Mouse (Mus musculus) brain, embryonic 14.5 days (tissue): ENCODE data around the gene Bloc1s2. TPM values are rescaled to one million over a fixed set of nuclear protein-coding genes. Genes with fewer than 3 reads are reported as not detected.
"Not testable (repeated sequence)": the region's sequence is repeated elsewhere in the genome, so short reads cannot be mapped to it uniquely, and the experiment has no call there.

Source experiments
- DNase-seq: peaks from one replicate; pipeline ENCODE4 v3.0.0-alpha.2; 2011; ENCODE audit warnings: low read depth
- CTCF ChIP-seq: fragments of 200-500 bp; IDR thresholded peaks from 2 replicates; pipeline ENCODE4 v1.5.1; 2012; ENCODE audit warnings: inconsistent platforms, mild to moderate bottlenecking, moderate library complexity, borderline replicate concordance; ENCODE audit not compliant: insufficient read depth, insufficient read length; ENCODE audit errors: extremely low read depth
- POLR2A ChIP-seq: fragments of 200-500 bp; IDR thresholded peaks from 2 replicates; pipeline ENCODE4 v1.6.1; 2012; ENCODE audit warnings: mild to moderate bottlenecking, inconsistent platforms, borderline replicate concordance; ENCODE audit not compliant: poor library complexity, insufficient read depth, insufficient read length, severe bottlenecking; ENCODE audit errors: extremely low read depth
- polyA plus RNA-seq: library from polyadenylated mRNA; depleted of rRNA; stranded (reverse); fragments of >200 nt; gene quantifications from 2 replicates; pipeline ENCODE4 v1.2.3, GENCODE M21; 2012

Gene Bloc1s2
- polyA plus RNA-seq, 1 experiment: 91.2 TPM

DNA sequence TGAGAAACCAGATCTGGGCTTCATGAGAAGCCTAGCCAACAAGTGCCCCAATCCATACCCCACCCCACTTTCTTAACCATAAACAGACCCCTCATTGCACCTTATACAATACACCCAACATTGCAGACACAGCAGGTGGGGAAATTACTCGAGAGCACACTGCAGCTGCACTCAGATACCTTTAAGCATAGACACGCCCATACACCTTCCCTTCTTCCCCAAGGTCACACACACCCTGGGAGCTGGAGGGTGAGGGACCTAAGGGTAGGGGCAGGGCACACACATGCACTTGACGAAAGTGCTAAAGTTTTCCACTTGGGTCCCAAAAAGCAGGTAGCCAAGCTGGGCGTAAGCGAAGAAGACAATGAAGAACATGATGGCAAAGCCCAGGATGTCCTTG is 7.5 kb upstream of the Bloc1s2 start:
- TF ChIP-seq CTCF (no peak), POLR2A (no peak)
- DNase-seq: no peak

DNA sequence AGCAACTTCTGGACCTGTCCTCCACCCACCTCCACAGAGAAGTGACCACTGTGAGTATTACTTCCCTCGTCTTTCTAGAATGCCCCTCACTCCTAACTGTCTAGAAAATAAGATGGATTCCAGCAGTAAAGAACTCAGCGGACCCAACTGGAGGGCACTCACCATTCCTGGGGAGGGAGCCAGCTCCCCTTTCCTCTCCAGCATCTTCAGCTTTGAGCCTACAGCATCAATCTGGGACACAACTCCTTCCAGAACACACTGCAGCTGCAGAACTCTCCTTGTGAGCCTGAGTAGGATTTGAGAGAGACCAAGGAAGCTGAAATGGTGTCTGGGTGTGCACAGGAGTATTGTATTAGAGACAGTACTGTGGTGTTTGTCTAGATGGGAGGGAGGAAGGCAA is 2.7 kb upstream of the Bloc1s2 start:
- no peak for DNase-seq
- TF ChIP-seq CTCF (no peak), POLR2A (no peak)

DNA sequence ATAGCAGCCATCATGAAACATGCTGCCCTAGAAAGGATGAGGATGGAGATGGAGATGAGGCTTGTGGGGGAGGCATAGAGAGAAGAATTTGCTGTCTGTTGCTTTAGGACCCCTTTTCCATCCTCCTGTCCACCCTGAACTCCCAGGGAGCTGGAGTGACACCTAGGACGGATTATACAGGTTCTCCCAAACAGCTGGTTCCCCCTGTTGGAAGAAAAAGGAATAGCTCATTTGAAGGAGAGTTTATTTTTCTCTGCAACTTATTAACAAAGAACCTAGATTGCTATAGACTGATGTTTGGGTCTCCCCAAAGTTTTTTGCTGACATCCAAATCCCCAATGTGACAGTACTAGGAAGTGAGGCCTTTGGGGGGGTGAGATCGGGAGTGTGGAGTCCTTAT is 2.1 kb upstream of the Bloc1s2 start:
- DNase-seq: no peak
- TF ChIP-seq POLR2A (no peak), CTCF (no peak)

DNA sequence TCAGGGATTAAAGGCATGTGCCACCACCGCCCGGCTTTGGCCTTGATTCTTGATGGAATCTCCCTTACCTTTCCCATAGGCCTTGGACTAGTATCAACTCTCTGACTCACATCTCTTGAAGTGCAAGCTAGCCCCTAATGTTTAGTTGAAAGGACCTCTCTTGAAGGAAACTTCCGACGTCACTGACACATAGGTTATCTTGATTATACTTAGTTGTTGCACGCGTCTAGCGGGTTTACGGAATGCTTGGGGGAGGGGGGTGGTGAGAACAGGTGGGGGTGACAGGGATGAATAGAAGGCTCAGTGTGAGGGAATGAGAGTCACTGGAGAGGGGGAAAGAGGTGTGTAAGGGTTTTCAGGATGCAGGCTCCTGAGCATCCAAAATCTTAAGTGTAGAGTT is 705 bp upstream of the Bloc1s2 start:
- DNase-seq: no peak
- no peak for TF ChIP-seq POLR2A
- no peak for TF ChIP-seq CTCF

DNA sequence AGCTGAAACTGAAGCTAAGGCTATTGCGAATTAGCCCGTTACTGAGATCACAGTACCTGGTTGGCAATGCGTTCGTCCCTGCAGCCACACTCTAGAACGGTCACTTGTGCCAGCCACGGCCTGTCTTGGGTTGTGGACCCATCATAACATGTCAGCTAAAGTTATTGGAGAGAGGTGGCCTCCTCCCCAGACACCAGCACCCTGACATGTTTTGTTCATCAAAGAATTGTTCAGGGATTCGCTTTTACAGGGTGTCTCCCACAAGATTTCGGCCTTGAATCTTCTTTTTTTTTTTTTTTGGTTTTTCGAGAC is 278 bp upstream of the Bloc1s2 start:
- no peak for TF ChIP-seq CTCF
- DNase-seq: no peak

DNA sequence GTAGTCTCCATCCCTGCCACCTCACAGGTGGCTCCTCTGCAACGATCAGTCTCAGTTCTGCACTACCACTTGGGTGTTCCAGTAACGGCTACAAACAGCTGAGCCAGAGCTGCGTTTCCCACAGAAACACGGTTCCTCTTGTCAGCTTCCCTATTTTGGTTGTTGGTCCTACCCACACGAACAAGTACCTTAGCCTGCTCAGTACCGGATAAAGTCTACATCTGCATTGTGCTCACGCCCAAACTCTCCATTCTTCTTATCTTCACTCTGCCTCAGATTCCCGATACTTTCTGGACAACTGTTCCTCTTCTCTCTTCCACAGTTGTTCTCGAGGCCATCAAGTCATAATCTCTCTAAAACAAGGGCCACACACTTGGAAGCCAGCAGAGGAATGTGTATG is 1.9 kb downstream of the Bloc1s2 start:
- no peak for DNase-seq
- TF ChIP-seq CTCF (no peak), POLR2A (no peak)

DNA sequence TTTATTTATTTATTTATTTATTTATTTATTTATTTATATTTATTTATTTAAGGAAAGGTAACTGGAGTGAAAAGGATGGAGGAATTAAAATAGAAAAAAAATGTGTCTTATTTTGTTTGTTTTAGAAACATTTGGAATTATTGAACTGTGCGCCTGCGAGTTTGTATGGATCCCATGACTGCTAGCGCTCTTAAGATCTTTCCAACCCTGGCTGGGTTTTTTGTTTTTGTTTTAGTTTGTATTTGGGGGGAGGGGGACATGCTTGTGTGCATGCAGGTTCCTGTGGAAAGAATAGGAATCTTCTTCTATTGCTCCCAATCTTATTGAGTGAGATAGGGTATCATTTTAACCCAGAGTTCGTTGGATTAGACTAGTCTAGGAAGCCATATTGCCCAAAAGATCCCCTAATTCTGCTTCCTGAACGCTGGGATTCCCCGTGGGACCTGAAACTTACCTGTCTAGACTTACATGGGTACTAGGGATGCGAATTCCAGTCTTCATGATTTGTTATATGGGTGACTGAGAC is 10.2 kb downstream of the Bloc1s2 start:
- TF ChIP-seq POLR2A: no peak
- TF ChIP-seq CTCF: no peak
- no peak for DNase-seq

DNA sequence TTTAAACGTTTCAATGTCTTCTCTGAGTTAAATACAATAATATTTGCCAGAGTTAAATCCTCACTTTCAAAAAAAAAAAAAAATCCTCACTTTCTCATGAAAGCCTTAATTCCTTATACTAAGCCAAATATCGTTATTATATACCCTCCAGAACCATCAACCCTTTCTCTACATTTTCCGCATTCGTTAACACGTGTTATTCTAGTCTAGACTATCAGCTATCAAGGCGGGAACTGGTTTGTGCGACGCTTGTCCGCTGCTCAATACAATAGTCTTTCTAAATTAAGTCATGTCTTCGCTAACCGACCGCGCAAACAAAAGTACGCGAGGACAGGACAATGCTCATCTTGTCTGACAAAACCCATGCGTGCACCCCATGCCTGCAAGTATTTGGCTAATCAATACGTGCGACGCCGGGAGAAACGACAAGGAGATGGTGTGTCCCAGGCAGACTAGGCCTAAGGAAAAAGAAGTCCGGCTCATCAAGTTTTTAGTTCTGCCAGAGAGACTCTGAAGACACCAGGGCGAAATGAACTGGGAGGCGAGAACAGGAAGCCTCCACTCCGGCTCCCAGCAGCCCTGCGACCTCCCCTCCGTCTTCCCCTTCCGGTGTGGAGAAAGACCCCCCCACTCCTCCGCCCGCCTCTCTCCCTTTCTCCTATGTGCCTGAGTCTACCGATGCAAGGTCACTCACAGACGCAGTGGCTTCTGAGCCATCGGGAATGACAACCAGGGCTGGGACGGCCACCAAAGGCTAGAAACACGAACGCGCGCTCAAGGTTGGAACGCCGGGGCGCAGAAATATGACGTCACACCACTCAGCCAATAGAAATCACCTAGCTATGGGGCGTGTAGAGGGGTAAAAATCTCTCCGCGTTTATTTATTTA is 10.9 kb downstream of the Bloc1s2 start, which contains the start of gene Cwf19l1:
TSS of gene Cwf19l1 (minus strand) at position 805 of the 888 bp plus-strand sequence.
- TF ChIP-seq CTCF: no peak
- peak; percentile 64; the same call in 1 of the 2 replicates for TF ChIP-seq POLR2A
- peak; percentile 97 for DNase-seq

DNA sequence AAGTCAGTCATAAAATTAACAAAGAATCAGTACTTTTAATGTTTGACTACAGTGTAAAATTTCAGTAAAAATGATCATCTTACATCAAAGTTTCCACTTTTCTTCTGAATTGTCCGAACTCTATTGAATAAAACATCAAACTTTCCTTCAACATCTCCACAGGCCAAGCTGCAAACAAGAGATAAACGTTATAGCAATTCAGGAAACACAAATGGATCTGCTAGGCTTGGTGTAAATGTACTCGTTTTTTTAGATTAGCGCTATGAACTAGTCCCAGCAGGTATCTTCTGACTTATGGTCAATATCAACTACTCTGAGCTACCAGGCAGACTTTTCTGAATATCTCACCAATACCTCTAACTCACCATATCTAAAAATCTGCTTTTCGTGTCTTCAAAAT is 13.3 kb downstream of the Bloc1s2 start:
- DNase-seq: no peak
- no peak for TF ChIP-seq POLR2A
- TF ChIP-seq CTCF: no peak

DNA sequence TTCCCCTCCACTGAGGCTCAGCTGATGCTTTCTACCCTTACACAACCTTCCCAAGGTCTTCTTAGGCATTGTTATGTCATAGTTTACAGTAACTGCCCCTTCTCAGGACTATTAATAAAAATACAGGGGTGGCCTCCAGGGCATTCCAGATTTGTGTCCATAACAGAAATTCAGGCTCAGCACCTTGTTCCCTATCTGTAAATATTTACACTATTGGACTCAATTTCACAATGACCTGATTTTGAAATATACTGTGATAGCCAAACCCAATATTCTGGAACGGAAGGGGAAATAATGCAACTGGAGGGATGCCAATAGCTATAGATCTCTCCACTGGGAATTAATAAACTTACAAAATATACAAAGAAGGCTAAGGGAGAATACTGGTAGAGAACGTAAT is 17.7 kb downstream of the Bloc1s2 start:
- DNase-seq: no peak
- TF ChIP-seq CTCF (no peak), POLR2A (no peak)

DNA sequence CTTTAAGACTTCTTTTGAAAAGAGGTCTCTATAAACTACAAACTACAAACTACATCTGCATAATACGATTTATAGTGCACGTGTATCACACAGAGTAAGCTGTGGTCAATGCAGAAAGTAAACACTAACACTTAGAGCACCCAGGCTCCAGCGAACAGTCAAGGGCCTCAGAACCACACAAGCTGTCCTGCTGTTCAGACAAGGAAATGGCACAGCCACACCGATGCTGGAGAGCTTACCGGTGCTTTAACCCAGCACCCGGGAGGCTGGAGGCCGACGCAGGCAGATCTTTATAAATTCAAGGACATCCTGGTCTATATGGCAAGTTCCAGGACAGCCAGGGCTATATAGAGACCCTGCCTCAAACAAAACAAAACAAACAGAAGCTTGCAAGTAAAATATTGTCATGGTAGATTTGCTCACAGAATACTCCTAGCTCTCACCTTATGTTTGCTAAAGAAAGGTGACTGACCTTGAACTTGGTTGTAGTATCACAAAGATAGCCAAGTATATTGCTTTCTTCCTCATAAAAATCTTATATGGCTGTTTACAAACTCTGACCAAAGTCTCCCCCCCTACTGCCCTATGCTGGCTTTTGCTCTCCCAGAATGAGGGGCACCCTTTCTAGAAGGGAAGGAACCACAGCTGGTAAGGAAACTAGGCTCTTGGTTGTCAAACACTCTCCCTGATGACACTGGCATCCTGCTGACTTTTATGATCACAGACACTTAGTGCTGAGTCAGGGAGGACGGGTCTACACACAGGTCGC is 18.3 kb downstream of the Bloc1s2 start:
- no peak for TF ChIP-seq CTCF
- DNase-seq: no peak

DNA sequence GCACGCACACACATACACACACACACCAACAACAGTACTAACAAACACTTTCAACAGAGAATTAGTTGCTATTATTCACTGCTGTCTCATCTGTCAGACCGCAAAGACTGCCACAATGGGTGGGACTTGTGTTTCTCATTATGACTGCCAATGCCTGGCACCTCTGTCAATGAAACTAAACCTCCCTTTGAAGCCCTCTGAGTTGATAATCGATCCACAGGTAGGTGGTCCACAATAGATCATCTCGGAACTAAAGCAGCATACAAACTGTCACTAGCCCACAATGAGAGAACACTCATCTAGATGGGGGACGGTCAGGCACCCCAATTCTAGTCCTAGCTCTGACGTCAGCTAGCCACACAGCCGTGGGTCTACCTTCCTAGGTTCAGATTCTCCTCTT is 25.1 kb downstream of the Bloc1s2 start:
- no peak for DNase-seq
- no peak for TF ChIP-seq POLR2A
- no peak for TF ChIP-seq CTCF

DNA sequence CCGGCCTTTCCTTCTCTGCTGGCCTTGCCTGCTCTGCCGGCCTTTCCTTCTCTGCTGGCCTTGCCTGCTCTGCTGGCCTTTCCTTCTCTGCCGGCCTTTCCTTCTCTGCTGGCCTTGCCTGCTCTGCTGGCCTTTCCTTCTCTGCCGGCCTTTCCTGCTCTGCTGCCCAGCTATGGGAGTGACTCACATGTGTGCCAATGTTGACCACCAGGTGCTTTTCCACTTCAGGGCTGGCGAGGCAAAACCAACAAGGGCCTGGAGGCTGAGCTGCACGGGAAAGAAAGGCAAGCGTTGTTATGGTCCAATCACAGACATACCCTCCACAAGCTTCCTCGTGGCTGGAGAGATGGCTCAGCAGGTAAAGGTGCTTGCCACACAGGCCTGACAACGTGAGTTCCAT is 25.6 kb downstream of the Bloc1s2 start:
- DNase-seq: not testable (repeated sequence)
